9 mouse cellular contexts compared by ENCODE assay signal in the genomic region with DNA sequence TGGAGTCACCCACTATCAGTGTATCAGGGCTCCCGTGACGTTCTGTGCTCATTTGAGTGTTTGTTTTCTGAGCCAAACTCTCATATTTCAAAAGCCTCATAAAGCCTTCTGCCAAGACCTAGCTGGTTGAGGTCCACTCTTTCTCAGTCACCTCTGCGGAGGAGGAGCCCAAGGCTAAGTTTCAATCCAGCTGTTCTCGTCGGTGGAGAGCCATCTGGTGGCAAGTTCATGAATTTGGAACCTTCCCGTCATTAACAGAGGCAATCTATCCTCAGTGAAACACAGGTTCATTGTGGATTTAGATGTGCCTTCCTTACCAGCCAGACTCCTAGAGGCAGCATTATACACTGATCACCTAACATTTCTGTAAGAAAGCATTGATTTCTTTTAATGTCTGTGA. TPM values are rescaled to one million over a fixed set of nuclear protein-coding genes. Genes with fewer than 3 reads are reported as not detected.
A peak's percentile ranks its signal among the peaks of the same experiment; 100 is the strongest.
DNase-seq lines count a peak whose midpoint lies in the region; ATAC-seq and TF ChIP-seq lines count a peak whose summit lies in the region.
"Had no signal": no experiment of that assay in that cellular context is flagged by ENCODE, and none has a peak within 500 bp of the region (broad histone marks: within the 10 kb centered on the region; RNA-seq: fewer than 3 reads in every experiment).

No protein-coding gene starts in this region.

- no peaks in the 10 kb centered on the region for H3K9me3 ChIP-seq in hindbrain, embryonic 16.5 days (ENCODE audit: control insufficient read depth, low read length)
- H3K9me3 ChIP-seq in liver, embryonic 14.5 days (ENCODE audit: control insufficient read depth, low read length) = no peaks in the 10 kb centered on the region
- no peaks in the 10 kb centered on the region for H3K9me3 ChIP-seq in neural tube, embryonic 15.5 days (replicated peaks)
- H3K9me3 ChIP-seq: embryonic facial prominence, embryonic 15.5 days; limb, embryonic 15.5 days had no signal

- no peaks in the 10 kb centered on the region for H3K36me3 ChIP-seq in hindbrain, embryonic 16.5 days (ENCODE audit: control insufficient read depth, insufficient read depth, low read length)
- H3K36me3 ChIP-seq in liver, embryonic 14.5 days (replicated peaks; ENCODE audit: control insufficient read depth, insufficient read depth, low read depth) = no peaks in the 10 kb centered on the region
- no peaks in the 10 kb centered on the region for H3K36me3 ChIP-seq in neural tube, embryonic 15.5 days
- H3K36me3 ChIP-seq: embryonic facial prominence, embryonic 15.5 days; limb, embryonic 15.5 days had no signal

- ATAC-seq in common myeloid progenitor, adult 5-6 weeks (replicated peaks; ENCODE audit: low read depth, poor library complexity, severe bottlenecking) = peak; percentile 89
- peak; percentile 52; the same call in 1 of the 2 replicates for ATAC-seq in hindbrain, embryonic 16.5 days
- no peak for ATAC-seq in liver, embryonic 14.5 days (ENCODE audit: insufficient read depth)
- peak; percentile 72; the same call in 1 of the 2 replicates for ATAC-seq in neural tube, embryonic 15.5 days (ENCODE audit: low FRiP score)

- TF ChIP-seq CTCF in liver, embryonic 14.5 days (IDR thresholded peaks at IDR 0.05; ENCODE audit: low read depth) = peak; percentile 25; the same call in 1 of the 2 replicates

- intact Hi-C loops in gastrocnemius, postnatal 36 days (cut with DNase I) = no loop called here

- no peak overlapping the region for H3K4me3 ChIP-seq in hindbrain, embryonic 16.5 days (ENCODE audit: low read length)
- no peak overlapping the region for H3K4me3 ChIP-seq in liver, embryonic 14.5 days (ENCODE audit: insufficient read depth in 1 of 2, low read depth in 2 of 2, low read length in 2 of 2)
- no peak overlapping the region for H3K4me3 ChIP-seq in neural tube, embryonic 15.5 days (replicated peaks)
- H3K4me3 ChIP-seq: embryonic facial prominence, embryonic 15.5 days; limb, embryonic 15.5 days had no signal

- no peak for TF ChIP-seq EP300 in liver, embryonic 14.5 days (IDR thresholded peaks at IDR 0.05; ENCODE audit: low read depth)

- H3K27ac ChIP-seq in hindbrain, embryonic 16.5 days (ENCODE audit: low read depth, low read length) = no peak overlapping the region
- H3K27ac ChIP-seq in liver, embryonic 14.5 days = no peak overlapping the region
- no peak overlapping the region for H3K27ac ChIP-seq in neural tube, embryonic 15.5 days (replicated peaks)
- H3K27ac ChIP-seq: embryonic facial prominence, embryonic 15.5 days; limb, embryonic 15.5 days had no signal

- H3K4me1 ChIP-seq in hindbrain, embryonic 16.5 days (ENCODE audit: control insufficient read depth, insufficient read depth, low read depth, low read length) = no peaks in the 10 kb centered on the region
- no peaks in the 10 kb centered on the region for H3K4me1 ChIP-seq in liver, embryonic 14.5 days (replicated peaks; ENCODE audit: control insufficient read depth in 2 of 2, insufficient read depth in 2 of 2, low read length in 1 of 2)
- no peaks in the 10 kb centered on the region for H3K4me1 ChIP-seq in neural tube, embryonic 15.5 days
- H3K4me1 ChIP-seq: embryonic facial prominence, embryonic 15.5 days; limb, embryonic 15.5 days had no signal

- H3K4me2 ChIP-seq in hindbrain, embryonic 16.5 days (ENCODE audit: low read length) = no peak overlapping the region
- no peak overlapping the region for H3K4me2 ChIP-seq in liver, embryonic 14.5 days (ENCODE audit: low read depth)
- no peak overlapping the region for H3K4me2 ChIP-seq in neural tube, embryonic 15.5 days
- H3K4me2 ChIP-seq: embryonic facial prominence, embryonic 15.5 days; limb, embryonic 15.5 days had no signal

- no peaks in the 10 kb centered on the region for H3K27me3 ChIP-seq in hindbrain, embryonic 16.5 days (replicated peaks; ENCODE audit: control insufficient read depth, insufficient read depth, low read length)
- no peaks in the 10 kb centered on the region for H3K27me3 ChIP-seq in liver, embryonic 14.5 days (ENCODE audit: control insufficient read depth, insufficient read depth, low read length)
- H3K27me3 ChIP-seq in neural tube, embryonic 15.5 days (replicated peaks) = no peaks in the 10 kb centered on the region
- H3K27me3 ChIP-seq: embryonic facial prominence, embryonic 15.5 days; limb, embryonic 15.5 days had no signal

- peak; percentile 10 for DNase-seq in urinary bladder, postnatal 25 days (ENCODE audit: low spot score)
- no peak for DNase-seq in urinary bladder, adult 2 months (ENCODE audit: low spot score)
- DNase-seq in liver, embryonic 14.5 days (ENCODE audit: low read depth in 3 of 3, low spot score in 3 of 3) = no peak
- no peak for DNase-seq in gastrocnemius, postnatal 36 days

- 21% methylated on average over 6 of the region's 6 CpGs for WGBS in hindbrain, embryonic 16.5 days
- WGBS in liver, embryonic 14.5 days (ENCODE audit: insufficient replicate concordance) = 19% methylated on average over 6 of the region's 6 CpGs
- 16% methylated on average over 6 of the region's 6 CpGs for WGBS in neural tube, embryonic 15.5 days

- H3K9ac ChIP-seq in hindbrain, embryonic 16.5 days (ENCODE audit: low read depth, low read length) = no peak overlapping the region
- H3K9ac ChIP-seq in liver, embryonic 14.5 days (replicated peaks) = no peak overlapping the region
- no peak overlapping the region for H3K9ac ChIP-seq in neural tube, embryonic 15.5 days (replicated peaks)
- H3K9ac ChIP-seq: embryonic facial prominence, embryonic 15.5 days; limb, embryonic 15.5 days had no signal

RNA-seq across cellular contexts. Expression of a gene that starts 47.2 kb away (rescaled TPM):
- 7.1 and 7.2 TPM in 2 replicates for polyA plus RNA-seq in urinary bladder, adult 2 months (2012; rRNA removed)
- total RNA-seq in common myeloid progenitor, adult 5-6 weeks (2017) = 2.4 and 3.1 TPM in 2 replicates
- polyA plus RNA-seq in hindbrain, embryonic 16.5 days (2015; fragmentation: Nextera tagmentation; extraction: Ambion mirVana) = 12.0 and 12.4 TPM in 2 replicates
- 0.05 and 0.07 TPM in 2 replicates for polyA plus RNA-seq in liver, embryonic 14.5 days (2012; rRNA removed)
- polyA plus RNA-seq in liver, embryonic 14.5 days (2014; fragmentation: Nextera tagmentation; extraction: Ambion mirVana) = 0.05 and 0.11 TPM in 2 replicates
- polyA plus RNA-seq in neural tube, embryonic 15.5 days (2015; fragmentation: Nextera tagmentation; extraction: Ambion mirVana) = 9.5 and 10.7 TPM in 2 replicates
- total RNA-seq in gastrocnemius, postnatal 36 days (2021) = under 1 TPM; 0.10 to 0.26 TPM
